Mouse (Mus musculus) limb, embryonic 11.5 days (tissue): Measurements from ENCODE around the gene Nucb1. TPM values are rescaled to one million over a fixed set of nuclear protein-coding genes. Genes with fewer than 3 reads are reported as not detected.
"Not testable (repeated sequence)": the region's sequence is repeated elsewhere in the genome, so short reads cannot be mapped to it uniquely, and the experiment has no call there.

Experiments used
- ATAC-seq: fragments of 200-750 bp; cut with Nextera tagmentation; 2 replicates; pipeline ENCODE4 v1.8.0; 2017; ENCODE audit warnings: low read depth; ENCODE audit not compliant: insufficient number of reproducible peaks, low FRiP score, low TSS enrichment
- DNase-seq: peaks from one replicate; pipeline ENCODE4 v3.0.0-alpha.2; 2015; ENCODE audit warnings: low spot score
- H3K27ac ChIP-seq: fragments of 300-500 bp; sonication (generic); replicated peaks from 2 replicates; pipeline ENCODE4 v1.5.1; 2014; ENCODE audit warnings: low read depth, mild to moderate bottlenecking, low read length
- H3K27me3 ChIP-seq: fragments of 300-500 bp; sonication (generic); 2 replicates; pipeline ENCODE4 v1.6.1; 2014; ENCODE audit warnings: mild to moderate bottlenecking, low read length, mixed read lengths; ENCODE audit not compliant: control insufficient read depth, insufficient read depth
- H3K36me3 ChIP-seq: fragments of 300-500 bp; sonication (generic); 2 replicates; pipeline ENCODE4 v1.6.1; 2014; ENCODE audit warnings: mild to moderate bottlenecking, low read length, moderate library complexity, mixed read lengths; ENCODE audit not compliant: control insufficient read depth, insufficient read depth
- H3K4me1 ChIP-seq: fragments of 300-500 bp; sonication (generic); 2 replicates; pipeline ENCODE4 v1.6.1; 2014; ENCODE audit warnings: low read length, mixed read lengths; ENCODE audit not compliant: control insufficient read depth, insufficient read depth
- H3K4me2 ChIP-seq: fragments of 300-500 bp; sonication (generic); 2 replicates; pipeline ENCODE4 v1.6.1; 2014; ENCODE audit warnings: low read depth, mild to moderate bottlenecking, moderate library complexity; ENCODE audit not compliant: severe bottlenecking
- H3K4me3 ChIP-seq: fragments of 300-500 bp; sonication (generic); 2 replicates; pipeline ENCODE4 v1.5.1; 2014; ENCODE audit warnings: low read depth, low read length
- H3K9ac ChIP-seq: fragments of 300-500 bp; sonication (generic); 2 replicates; pipeline ENCODE4 v1.6.1; 2014; ENCODE audit warnings: mild to moderate bottlenecking, low read length
- H3K9me3 ChIP-seq: fragments of 300-500 bp; sonication (generic); 2 replicates; pipeline ENCODE4 v1.6.1; 2016; ENCODE audit warnings: low read length; ENCODE audit not compliant: control insufficient read depth
- WGBS: fragments of 180-500 bp; shearing (Covaris S2); extraction: QIAGEN DNeasy Blood & Tissue Kit; methylation state at CpG from one replicate; pipeline ENCODE4 v1.1.7; 2014; 5-methylcytosine and 5-hydroxymethylcytosine counted together
- polyA plus RNA-seq: library from polyadenylated mRNA; unstranded; fragments of >200 nt; fragmentation: Nextera tagmentation; extraction: Ambion mirVana; gene quantifications from 2 replicates; pipeline ENCODE4 v1.2.1, GENCODE M21; 2014

Gene Nucb1
- polyA plus RNA-seq, 1 experiment from 2014 or later, result 122 TPM

- no peak for DNase-seq
- H3K4me3 ChIP-seq, result no peak overlapping the region
- no peaks in the 10 kb centered on the region for H3K9me3 ChIP-seq
- no peaks in the 10 kb centered on the region for H3K27me3 ChIP-seq
- no peak overlapping the region for H3K4me2 ChIP-seq
- H3K36me3 ChIP-seq, result no peaks in the 10 kb centered on the region
- WGBS, result 18% methylated on average over 6 of the region's 6 CpGs
- no peak overlapping the region for H3K9ac ChIP-seq
- no peak overlapping the region for H3K27ac ChIP-seq
- H3K4me1 ChIP-seq, result peaks cover 12% of the 10 kb centered on the region
- ATAC-seq, result no peak
Observed at GRCm38 (mm10) chr7:45529461-45529860, 19.3 kb upstream of the Nucb1 start.

- not testable (repeated sequence) for H3K36me3 ChIP-seq, H3K4me3 ChIP-seq, DNase-seq, H3K9me3 ChIP-seq, H3K9ac ChIP-seq, H3K27ac ChIP-seq, ATAC-seq, H3K4me2 ChIP-seq, H3K27me3 ChIP-seq
- H3K4me1 ChIP-seq, result peaks cover 12% of the 10 kb centered on the region
- 94% methylated on average over 6 of the region's 6 CpGs for WGBS
Observed at GRCm38 (mm10) chr7:45527169-45527568, 17.0 kb upstream of the Nucb1 start.

- Histone ChIP-seq H3K9ac (peak overlapping the region; percentile 88), H3K27ac (peak overlapping the region; percentile 67; the same call in 1 of the 2 replicates), H3K4me2 (peak overlapping the region; percentile 86), H3K27me3 (no peaks in the 10 kb centered on the region), H3K36me3 (0 out of 2 replicates have a peak, but pooled peaks cover 3% of the 10 kb centered on the region), H3K9me3 (no peaks in the 10 kb centered on the region), H3K4me1 (peaks cover 12% of the 10 kb centered on the region), H3K4me3 (peak overlapping the region; percentile 85)
- 22% methylated on average over 7 of the region's 7 CpGs for WGBS
- ATAC-seq (no peak), DNase-seq (no peak)
Observed at GRCm38 (mm10) chr7:45526474-45527120, 16.4 kb upstream of the Nucb1 start.

- H3K27ac ChIP-seq, result peak within 1 kb of the TSS; percentile 73
- under 1% methylated on average over 54 of the region's 54 CpGs for WGBS
- peak; percentile 99 for DNase-seq
- peak within 1 kb of the TSS; percentile 85 for H3K4me3 ChIP-seq
- peak within 1 kb of the TSS; percentile 88 for H3K9ac ChIP-seq
- ATAC-seq, result peak; percentile 88
- H3K4me1 ChIP-seq, result peaks cover 12% of the 10 kb centered on the region
- H3K27me3 ChIP-seq, result no peaks in the 10 kb centered on the region
- H3K9me3 ChIP-seq, result no peaks in the 10 kb centered on the region
- peak within 1 kb of the TSS; percentile 86 for H3K4me2 ChIP-seq
- H3K36me3 ChIP-seq, result 0 out of 2 replicates have a peak, but pooled peaks cover 3% of the 10 kb centered on the region
Observed at GRCm38 (mm10) chr7:45525809-45526473, 15.7 kb upstream of the Nucb1 start, which contains the start of the genes Ppp1r15a and Plekha4. Ppp1r15a (minus strand) TSS chr7:45526268. Plekha4 (plus strand) TSS chr7:45526330.

GRCm38 (mm10) chr7:45524841-45525621 lies 14.8 kb upstream of the Nucb1 start:
- Histone ChIP-seq H3K9ac (peak overlapping the region; percentile 88), H3K9me3 (no peaks in the 10 kb centered on the region), H3K27me3 (no peaks in the 10 kb centered on the region), H3K4me2 (peak overlapping the region; percentile 86), H3K27ac (no peak overlapping the region; the same call in 1 of the 2 replicates), H3K36me3 (0 out of 2 replicates have a peak, but pooled peaks cover 3% of the 10 kb centered on the region), H3K4me1 (peaks cover 12% of the 10 kb centered on the region), H3K4me3 (peak overlapping the region; percentile 85)
- DNase-seq, result no peak
- WGBS, result 28% methylated on average over 12 of the region's 12 CpGs
- no peak for ATAC-seq

GRCm38 (mm10) chr7:45523678-45524170 lies 13.5 kb upstream of the Nucb1 start:
- WGBS, result 82% methylated on average over 13 of the region's 13 CpGs
- DNase-seq (no peak), ATAC-seq (no peak)
- peak overlapping the region; percentile 1; the same call in 1 of the 2 replicates for H3K4me2 ChIP-seq
- no peak overlapping the region for H3K9ac ChIP-seq
- H3K4me3 ChIP-seq, result no peak overlapping the region
- H3K36me3 ChIP-seq, result 0 out of 2 replicates have a peak, but pooled peaks cover 3% of the 10 kb centered on the region
- H3K27me3 ChIP-seq, result no peaks in the 10 kb centered on the region
- H3K4me1 ChIP-seq, result peaks cover 10% of the 10 kb centered on the region
- H3K27ac ChIP-seq, result no peak overlapping the region
- no peaks in the 10 kb centered on the region for H3K9me3 ChIP-seq

GRCm38 (mm10) chr7:45522957-45523676 lies 12.9 kb upstream of the Nucb1 start:
- Histone ChIP-seq H3K27me3 (no peaks in the 10 kb centered on the region), H3K4me1 (peaks cover 10% of the 10 kb centered on the region), H3K4me3 (no peak overlapping the region), H3K4me2 (peak overlapping the region; percentile 1; the same call in 1 of the 2 replicates), H3K9me3 (no peaks in the 10 kb centered on the region), H3K27ac (no peak overlapping the region), H3K36me3 (0 out of 2 replicates have a peak, but pooled peaks cover 3% of the 10 kb centered on the region), H3K9ac (no peak overlapping the region)
- WGBS, result 69% methylated on average over 18 of the region's 18 CpGs
- ATAC-seq (no peak), DNase-seq (no peak)
